Mouse (Mus musculus) stomach, postnatal 0 days (tissue): ENCODE results near the gene Chn2. TPM values are rescaled to one million over a fixed set of nuclear protein-coding genes. Genes with fewer than 3 reads are reported as not detected.
A peak's percentile ranks its signal among the peaks of the same experiment; 100 is the strongest.

Experiments
- ATAC-seq: fragments of 200-750 bp; cut with Nextera tagmentation; 2 replicates; pipeline ENCODE4 v1.8.0; 2017; ENCODE audit not compliant: low FRiP score, low TSS enrichment
- DNase-seq: peaks from one replicate; pipeline ENCODE4 v3.0.0-alpha.2; 2016; ENCODE audit warnings: low spot score
- H3K27ac ChIP-seq: fragments of 300-500 bp; sonication (generic); replicated peaks from 2 replicates; pipeline ENCODE4 v1.5.1; 2014; ENCODE audit warnings: mild to moderate bottlenecking, control low read depth
- H3K27me3 ChIP-seq: fragments of 300-500 bp; sonication (generic); 2 replicates; pipeline ENCODE4 v1.6.1; 2014; ENCODE audit warnings: low read length; ENCODE audit not compliant: control insufficient read depth, insufficient read depth
- H3K36me3 ChIP-seq: fragments of 300-500 bp; sonication (generic); 2 replicates; pipeline ENCODE4 v1.6.1; 2014; ENCODE audit warnings: low read length, mixed read lengths; ENCODE audit not compliant: control insufficient read depth, insufficient read depth
- H3K4me1 ChIP-seq: fragments of 300-500 bp; sonication (generic); replicated peaks from 2 replicates; pipeline ENCODE4 v1.6.1; 2014; ENCODE audit warnings: antibody characterized with exemption; ENCODE audit not compliant: control insufficient read depth, insufficient read depth
- H3K4me2 ChIP-seq: fragments of 300-500 bp; sonication (generic); replicated peaks from 2 replicates; pipeline ENCODE4 v1.6.1; 2014; ENCODE audit warnings: low read depth, mild to moderate bottlenecking, control low read depth, moderate library complexity
- H3K4me3 ChIP-seq: fragments of 300-500 bp; sonication (generic); 2 replicates; pipeline ENCODE4 v1.5.1; 2014; ENCODE audit warnings: low read depth, low read length, control low read depth
- H3K9ac ChIP-seq: fragments of 300-500 bp; sonication (generic); 2 replicates; pipeline ENCODE4 v1.6.1; 2014; ENCODE audit warnings: mild to moderate bottlenecking, low read length, control low read depth, mixed read lengths
- H3K9me3 ChIP-seq: fragments of 300-500 bp; sonication (generic); 2 replicates; pipeline ENCODE4 v1.6.1; 2016; ENCODE audit warnings: low read length; ENCODE audit not compliant: control insufficient read depth
- CTCF ChIP-seq: IDR thresholded peaks from 2 replicates; pipeline ENCODE4 v1.5.1; 2016; ENCODE audit warnings: antibody characterized with exemption, low read depth, mild to moderate bottlenecking, moderate library complexity
- EP300 ChIP-seq: optimal IDR thresholded peaks from 2 replicates; pipeline ENCODE3; 2016; ENCODE audit warnings: antibody characterized with exemption
- WGBS: fragments of 180-500 bp; shearing (Covaris S2); extraction: QIAGEN DNeasy Blood & Tissue Kit; methylation state at CpG from one replicate; pipeline ENCODE4 v1.1.7; 2014; 5-methylcytosine and 5-hydroxymethylcytosine counted together
- polyA plus RNA-seq: library from polyadenylated mRNA; unstranded; fragments of >200 nt; fragmentation: Nextera tagmentation; extraction: Ambion mirVana; gene quantifications from 2 replicates; pipeline ENCODE4 v1.2.1, GENCODE M21; 2015

Gene Chn2
- polyA plus RNA-seq, 1 experiment from 2014 or later = 19.1 TPM

- no peaks in the 10 kb centered on the region; the same call in 1 of the 2 replicates for H3K36me3 ChIP-seq
- no peaks in the 10 kb centered on the region for H3K4me1 ChIP-seq
- WGBS = 88% methylated on average over 3 of the region's 3 CpGs
- no peaks in the 10 kb centered on the region for H3K9me3 ChIP-seq
- no peak overlapping the region for H3K4me2 ChIP-seq
- ATAC-seq (no peak), DNase-seq (no peak)
- TF ChIP-seq EP300 (no peak), CTCF (no peak)
- no peak overlapping the region for H3K27ac ChIP-seq
- no peak overlapping the region for H3K4me3 ChIP-seq
- no peaks in the 10 kb centered on the region for H3K27me3 ChIP-seq
- no peak overlapping the region for H3K9ac ChIP-seq
Measured at GRCm38 (mm10) chr6:54227061-54227460, 187.7 kb downstream of the Chn2 start.

- TF ChIP-seq EP300 = no peak
- no peak for TF ChIP-seq CTCF
- H3K27me3 ChIP-seq = no peaks in the 10 kb centered on the region
- DNase-seq = no peak
- H3K36me3 ChIP-seq = no peaks in the 10 kb centered on the region
- no peak overlapping the region for H3K27ac ChIP-seq
- 78% methylated on average over 9 of the region's 9 CpGs for WGBS
- H3K4me1 ChIP-seq = no peaks in the 10 kb centered on the region
- H3K4me3 ChIP-seq = no peak overlapping the region
- ATAC-seq = no peak
- no peaks in the 10 kb centered on the region for H3K9me3 ChIP-seq
- no peak overlapping the region for H3K9ac ChIP-seq
- H3K4me2 ChIP-seq = no peak overlapping the region
Measured at GRCm38 (mm10) chr6:54228421-54228820, 189.1 kb downstream of the Chn2 start.

DNA sequence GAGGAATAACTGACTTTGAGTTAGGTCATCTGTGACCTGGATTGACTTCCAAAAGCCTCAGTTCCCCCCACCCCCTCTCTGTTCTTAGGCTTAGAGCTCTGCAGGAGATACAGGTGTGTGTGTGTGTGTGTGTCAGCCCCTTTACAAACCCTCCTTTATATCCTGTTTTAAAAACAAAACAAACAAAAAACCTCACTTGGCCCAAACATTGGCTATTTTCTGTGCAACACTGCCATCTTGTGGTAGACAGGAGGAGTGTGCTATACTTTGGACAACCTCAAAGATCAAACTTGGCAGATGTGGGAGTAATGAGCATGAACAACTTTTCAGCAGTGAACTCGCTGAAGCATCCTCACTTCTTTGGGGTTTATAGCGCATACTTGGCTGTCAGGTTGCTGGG is 189.5 kb downstream of the Chn2 start:
- no peaks in the 10 kb centered on the region for H3K9me3 ChIP-seq
- H3K4me3 ChIP-seq = no peak overlapping the region
- H3K27me3 ChIP-seq = no peaks in the 10 kb centered on the region
- no peak overlapping the region for H3K4me2 ChIP-seq
- no peak overlapping the region for H3K9ac ChIP-seq
- ATAC-seq (peak; percentile 42; the same call in 1 of the 2 replicates), DNase-seq (peak; percentile 35)
- WGBS = 9% methylated on average over 2 of the region's 2 CpGs
- no peak overlapping the region for H3K27ac ChIP-seq
- H3K36me3 ChIP-seq = no peaks in the 10 kb centered on the region
- TF ChIP-seq CTCF (peak; percentile 95), EP300 (no peak)
- no peaks in the 10 kb centered on the region for H3K4me1 ChIP-seq

- H3K27me3 ChIP-seq = no peaks in the 10 kb centered on the region
- H3K4me3 ChIP-seq = no peak overlapping the region
- ATAC-seq = no peak
- H3K9me3 ChIP-seq = no peaks in the 10 kb centered on the region
- WGBS = 65% methylated on average over 13 of the region's 13 CpGs
- no peak overlapping the region for H3K27ac ChIP-seq
- no peak for TF ChIP-seq EP300
- H3K9ac ChIP-seq = no peak overlapping the region
- H3K36me3 ChIP-seq = no peaks in the 10 kb centered on the region
- H3K4me2 ChIP-seq = no peak overlapping the region
- DNase-seq = no peak
- no peaks in the 10 kb centered on the region for H3K4me1 ChIP-seq
Measured at GRCm38 (mm10) chr6:54231769-54232558, 192.6 kb downstream of the Chn2 start.

GRCm38 (mm10) chr6:54236441-54236840 is 197.1 kb downstream of the Chn2 start:
- Histone ChIP-seq H3K27me3 (no peaks in the 10 kb centered on the region), H3K4me3 (no peak overlapping the region), H3K9me3 (no peaks in the 10 kb centered on the region), H3K27ac (no peak overlapping the region), H3K9ac (no peak overlapping the region), H3K4me2 (no peak overlapping the region), H3K4me1 (no peaks in the 10 kb centered on the region), H3K36me3 (no peaks in the 10 kb centered on the region)
- TF ChIP-seq EP300 (no peak), CTCF (no peak)
- ATAC-seq = no peak
- DNase-seq = no peak
- WGBS = 86% methylated on average over 9 of the region's 9 CpGs

DNA sequence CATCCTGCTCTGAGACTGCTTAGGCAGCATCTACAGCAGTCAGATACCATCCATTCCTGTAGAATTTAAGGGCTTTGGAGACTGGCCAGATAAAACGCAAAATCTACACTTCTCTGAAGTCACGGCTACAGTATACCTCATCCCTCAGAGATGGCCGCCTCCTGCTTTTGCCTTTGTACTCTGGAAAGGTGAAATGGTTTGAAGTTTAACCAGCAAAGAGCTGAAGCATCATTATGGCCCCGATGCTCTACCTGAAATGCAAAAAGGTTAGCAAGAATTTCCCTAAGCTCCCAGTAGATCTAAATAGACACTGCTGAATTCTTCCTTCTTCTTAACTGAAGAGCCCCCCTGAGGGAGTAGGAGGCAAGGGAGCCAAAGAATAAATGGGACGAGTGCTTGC is 202.4 kb downstream of the Chn2 start:
- H3K9me3 ChIP-seq = no peaks in the 10 kb centered on the region
- no peak overlapping the region for H3K4me2 ChIP-seq
- H3K27ac ChIP-seq = no peak overlapping the region
- TF ChIP-seq EP300 (no peak), CTCF (no peak)
- no peak overlapping the region for H3K4me3 ChIP-seq
- H3K27me3 ChIP-seq = no peaks in the 10 kb centered on the region
- DNase-seq (no peak), ATAC-seq (no peak)
- no peaks in the 10 kb centered on the region for H3K4me1 ChIP-seq
- no peak overlapping the region for H3K9ac ChIP-seq
- H3K36me3 ChIP-seq = no peaks in the 10 kb centered on the region
- WGBS = 59% methylated on average over 5 of the region's 5 CpGs
